Mouse (Mus musculus) gastrocnemius, adult 18-20 months (tissue): ENCODE results near the gene Gm21969. TPM values are rescaled to one million over a fixed set of nuclear protein-coding genes. Genes with fewer than 3 reads are reported as not detected.
A peak's percentile ranks its signal among the peaks of the same experiment; 100 is the strongest.

Experiments
- DNase-seq: peaks from one replicate; pipeline ENCODE4 v3.0.0; 2021; ENCODE audit warnings: low spot score
- microRNA-seq: library from miRNA; unstranded; fragments of <30 nt; microRNA quantifications from one replicate; pipeline ENCODE4 v1.2.0, GENCODE M21; 2021
- total RNA-seq, 2 experiments: library from RNA; stranded (reverse); gene quantifications; 2 replicates each; pipeline ENCODE4 v1.2.3; 2021

Gene Gm21969
- total RNA-seq, 2 experiments from 2014 or later, result not detected

- DNase-seq, result no peak
These were observed 47.9 kb downstream of the Gm21969 start for GRCm38 (mm10) chr4:139650907-139651306.

DNA sequence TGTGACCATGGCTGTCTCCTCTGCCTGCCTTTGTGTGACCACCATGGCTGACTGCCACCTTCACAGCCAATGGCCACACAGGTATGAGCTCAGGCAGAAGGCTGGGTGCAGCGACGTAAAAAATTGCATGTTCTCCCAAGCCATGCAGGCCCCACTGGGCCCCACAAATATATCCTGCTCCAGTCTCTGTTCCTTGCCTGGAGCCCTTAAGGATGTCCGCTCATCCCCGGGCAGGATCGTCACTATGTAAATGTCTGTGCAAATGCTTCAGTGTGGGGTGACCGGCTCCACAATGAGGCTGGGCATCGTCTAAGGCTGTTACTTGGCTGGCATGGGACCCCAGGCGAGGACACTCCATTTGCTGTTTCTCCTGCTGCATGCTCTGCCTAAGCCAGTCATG is 50.3 kb downstream of the Gm21969 start, which contains the start of gene Tas1r2:
Gene Tas1r2 (plus strand): TSS at position 301 of the 400 bp plus-strand sequence.
- no peak for DNase-seq

- DNase-seq, result no peak
These were observed 58.9 kb downstream of the Gm21969 start for GRCm38 (mm10) chr4:139661897-139662296.

- DNase-seq, result no peak
These were observed 64.6 kb downstream of the Gm21969 start for GRCm38 (mm10) chr4:139667632-139668031.

DNA sequence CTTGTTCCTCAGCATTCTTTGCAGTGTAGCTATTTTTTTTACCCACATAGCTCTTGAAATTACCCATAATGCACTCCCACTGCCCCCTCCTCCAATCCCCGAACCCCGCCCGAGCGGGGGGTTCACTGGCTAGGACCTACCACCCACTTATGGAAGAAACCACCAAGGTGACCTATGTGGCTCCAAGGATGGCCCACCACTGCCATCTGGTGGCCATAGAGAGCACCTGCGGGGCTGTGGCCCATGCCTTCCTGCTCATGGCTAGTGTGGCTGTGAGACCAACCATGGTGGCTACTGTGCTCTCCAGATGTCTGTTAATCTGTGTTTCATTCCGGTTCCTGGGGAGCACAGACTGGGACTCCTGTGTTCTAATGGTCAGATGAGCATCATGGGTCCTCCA is 66.9 kb downstream of the Gm21969 start:
- DNase-seq, result peak; percentile 37

GRCm38 (mm10) chr4:139675696-139676095 is 72.7 kb downstream of the Gm21969 start:
- DNase-seq, result no peak

DNA sequence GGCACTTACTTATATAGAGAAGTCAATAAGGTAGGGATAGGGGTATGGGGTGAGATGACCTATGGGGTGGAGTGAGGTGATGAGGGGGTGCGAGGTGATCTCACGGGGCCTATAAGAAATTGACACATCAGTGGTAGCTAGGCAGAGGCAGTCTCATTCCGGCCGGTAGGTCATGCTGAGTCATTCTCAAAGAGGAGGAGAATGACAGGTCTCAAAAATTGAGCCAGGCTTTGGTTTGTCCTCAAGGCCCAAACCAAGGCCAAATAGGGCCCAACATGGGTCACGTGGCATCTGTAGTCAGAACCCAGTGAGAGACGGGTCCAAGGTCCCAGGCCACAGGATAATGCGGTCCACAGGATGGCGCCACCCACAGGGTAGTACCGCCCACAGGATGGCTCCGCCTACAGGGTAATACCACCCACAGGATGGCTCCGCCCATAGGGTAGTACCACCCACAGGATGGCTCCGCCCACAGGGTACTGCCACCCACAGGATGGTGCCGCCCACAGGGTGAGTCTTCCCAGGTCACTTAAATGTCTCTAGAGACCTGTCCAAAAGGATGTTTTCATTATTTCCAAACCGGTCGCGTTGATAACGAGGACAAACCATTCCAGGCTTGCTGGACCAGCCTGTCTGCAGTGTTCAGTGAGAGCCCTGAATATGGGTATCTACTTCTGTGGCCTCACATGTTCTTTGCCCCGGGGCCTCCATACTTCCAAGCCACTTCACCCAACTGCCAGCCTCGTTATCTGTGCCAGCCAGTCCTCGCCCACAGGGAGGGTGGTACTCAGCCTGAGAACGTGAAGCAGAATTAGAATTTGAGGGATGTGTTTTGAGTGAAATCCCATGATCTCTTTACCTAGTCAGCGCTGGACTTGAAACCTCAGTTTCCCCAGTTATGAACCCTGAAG is 81.0 kb downstream of the Gm21969 start:
- no peak for DNase-seq

GRCm38 (mm10) chr4:139684639-139685017 is 81.6 kb downstream of the Gm21969 start:
- DNase-seq, result peak; percentile 53

- no peak for DNase-seq
These were observed 85.1 kb downstream of the Gm21969 start for GRCm38 (mm10) chr4:139688058-139688457.

DNA sequence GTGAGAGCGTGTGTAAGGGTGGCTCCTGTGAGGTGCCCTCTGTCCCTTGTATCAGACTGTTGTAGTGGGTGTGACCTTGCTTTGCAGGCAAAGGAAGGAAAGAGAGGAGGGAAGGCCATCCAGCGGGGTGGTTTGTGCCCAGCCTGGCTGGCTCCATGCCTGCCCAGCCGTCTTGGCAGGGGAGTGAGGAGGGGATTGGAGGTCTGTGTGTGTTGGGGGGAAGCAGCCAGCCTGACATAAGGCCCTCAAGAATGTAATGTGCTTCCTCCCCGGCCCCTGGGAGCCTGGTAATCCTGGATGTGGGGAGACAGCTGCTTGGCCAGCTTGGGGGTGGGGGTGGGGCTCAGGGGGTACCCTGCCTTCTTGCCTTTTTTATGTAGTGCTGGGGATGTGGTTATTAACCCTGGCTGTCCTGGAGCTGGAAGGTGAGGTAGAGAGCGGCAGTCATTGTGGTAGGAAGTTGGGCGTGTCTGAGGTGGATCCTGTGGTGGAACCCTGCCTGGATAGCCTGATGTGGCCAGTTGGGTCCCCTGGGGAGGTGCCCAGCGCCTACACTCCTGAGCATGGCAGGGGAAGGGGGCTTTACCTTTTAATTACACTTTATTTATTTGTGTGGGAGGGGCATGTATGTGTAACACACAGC is 86.8 kb downstream of the Gm21969 start:
- DNase-seq, result no peak

DNA sequence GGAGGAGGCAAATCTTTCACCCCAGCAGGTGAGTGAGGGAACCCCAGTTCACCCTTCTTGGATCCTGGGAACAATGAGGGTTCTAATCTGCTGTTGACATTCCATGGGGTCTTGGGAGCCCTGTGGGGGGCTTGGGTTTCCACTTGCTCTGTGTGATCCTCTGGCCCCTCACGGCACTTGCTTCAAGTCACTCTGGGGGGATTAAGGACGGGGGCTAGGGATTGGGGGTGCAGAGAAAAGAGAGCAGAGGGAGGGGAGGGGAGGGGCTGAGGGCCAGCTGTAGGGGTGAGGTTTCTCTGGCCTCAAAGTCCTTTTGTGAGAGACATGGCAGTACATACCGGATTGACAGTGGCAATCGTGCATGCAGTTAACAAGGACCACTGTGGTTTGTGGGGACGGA is 90.3 kb downstream of the Gm21969 start:
- no peak for DNase-seq

GRCm38 (mm10) chr4:139697755-139698154 is 94.8 kb downstream of the Gm21969 start:
- DNase-seq, result no peak

DNA sequence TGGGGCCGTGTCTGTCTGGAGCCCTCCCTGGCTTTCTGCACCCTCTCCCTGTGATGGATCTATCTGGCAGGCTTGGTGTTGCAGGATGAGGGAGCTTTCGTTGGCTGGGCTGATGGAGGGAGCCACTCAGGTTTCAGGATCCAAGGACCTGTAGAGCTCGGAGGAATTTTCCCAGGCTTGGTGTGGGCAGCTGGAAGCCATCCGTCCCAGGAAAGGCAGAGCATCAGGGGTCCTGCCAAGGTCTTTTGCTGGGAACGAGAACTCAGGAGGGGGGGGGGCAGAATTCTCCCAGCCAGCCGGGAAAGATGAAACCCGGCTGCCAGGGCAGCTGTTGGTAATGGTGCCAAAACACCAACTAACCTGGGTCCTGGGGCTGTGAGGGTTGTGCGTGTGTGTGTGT is 95.6 kb downstream of the Gm21969 start:
- DNase-seq, result no peak

GRCm38 (mm10) chr4:139702914-139703313 is 99.9 kb downstream of the Gm21969 start:
- no peak for DNase-seq

DNA sequence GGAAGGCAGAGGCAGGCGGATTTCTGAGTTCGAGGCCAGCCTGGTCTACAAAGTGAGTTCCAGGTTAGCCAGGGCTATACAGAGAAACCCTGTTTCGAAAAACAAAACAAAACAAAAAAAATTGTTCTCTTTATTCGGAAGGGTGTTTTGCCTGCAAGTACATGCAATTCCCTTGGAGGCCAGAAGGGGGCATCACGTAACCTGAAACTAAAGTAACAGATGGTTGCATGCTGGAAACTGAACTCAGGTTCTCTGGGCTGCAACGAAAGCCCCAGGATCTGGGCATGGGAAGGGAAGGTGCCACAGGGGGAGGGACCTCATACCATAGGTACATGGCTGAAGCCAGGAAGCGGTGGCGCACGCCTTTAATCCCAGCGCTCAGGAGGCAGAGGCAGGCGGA is 100.5 kb downstream of the Gm21969 start:
- no peak for DNase-seq

DNA sequence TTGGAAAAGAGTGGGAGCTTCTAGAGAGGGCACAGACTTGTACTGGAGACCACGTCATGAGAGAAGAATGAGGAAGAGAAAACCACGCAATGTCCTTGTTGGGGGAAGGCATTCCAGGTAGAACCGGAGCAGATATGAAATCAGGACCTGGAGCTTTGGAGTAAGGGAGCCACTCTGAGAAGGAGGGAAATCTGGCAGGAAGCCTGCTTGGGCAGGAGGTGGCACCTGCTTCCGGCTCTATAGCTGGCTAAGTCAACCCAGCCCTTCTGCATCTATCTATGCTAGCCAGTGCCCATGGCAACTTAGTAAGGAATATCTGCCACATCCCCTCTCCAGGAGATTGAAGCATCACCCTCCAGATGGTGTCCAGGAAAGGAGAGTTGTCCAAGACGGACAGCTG is 103.0 kb downstream of the Gm21969 start:
- no peak for DNase-seq

DNA sequence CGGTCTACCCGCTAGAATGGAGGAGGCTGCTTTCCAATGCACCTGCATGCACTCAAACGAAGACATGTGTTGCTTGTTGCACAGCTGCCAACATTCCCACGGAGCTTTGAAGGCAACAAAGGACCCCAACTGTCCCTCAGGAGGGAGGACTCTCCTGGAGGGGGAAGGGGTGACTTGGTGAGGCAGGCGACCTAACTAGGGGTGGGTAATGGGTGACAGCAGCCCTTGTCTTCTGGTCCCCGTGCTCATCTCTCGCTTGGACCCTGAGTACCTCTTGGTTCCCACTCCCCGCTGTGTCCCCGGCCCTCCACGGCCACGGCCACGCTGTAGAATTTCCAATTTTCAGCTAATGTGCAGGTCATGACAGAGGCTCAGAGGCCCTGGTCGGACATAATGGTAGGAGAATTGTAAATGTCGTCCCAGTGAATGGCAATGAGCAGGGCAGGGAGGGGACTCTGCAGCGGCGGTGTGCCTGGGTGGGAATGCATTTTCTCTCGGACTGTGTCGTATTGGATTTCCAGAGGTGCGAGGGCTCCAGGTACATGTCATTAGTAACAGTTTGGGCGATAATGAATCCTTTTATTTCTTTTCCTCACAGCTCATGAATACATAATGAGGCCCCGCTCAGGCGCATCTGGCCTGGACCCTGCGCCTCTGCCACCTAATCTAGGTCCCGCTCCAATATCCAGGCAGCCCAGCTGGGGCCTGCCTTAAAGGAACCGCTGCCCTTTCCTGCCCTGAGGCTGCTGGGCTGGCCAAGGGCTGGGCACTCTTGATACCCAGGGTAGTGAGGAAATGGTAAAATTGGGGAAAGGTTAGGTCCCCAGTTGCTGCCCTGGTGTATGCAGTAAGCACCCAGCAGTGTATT is 107.7 kb downstream of the Gm21969 start:
- DNase-seq, result no peak

Small RNA genes within 50 kb of the gene (microRNA-seq; reads per million reads assigned to microRNA genes)
- gene Gm25571 (not detected), gene Mir7020 (2.4 reads per million)

Other genes with a start within 250 kb of the Gm21969 start
- gene Iffo2, start 72.6 kb upstream of the Gm21969 start, total RNA-seq, result 1 to 10 TPM; 1.4 to 2.4 TPM
- gene Aldh4a1, start 19.7 kb downstream of the Gm21969 start, total RNA-seq, result 10 to 100 TPM; 57.6 to 64.8 TPM
- not detected for gene Tas1r2, start 50.4 kb downstream of the Gm21969 start, total RNA-seq
- gene Pax7, start 230.3 kb downstream of the Gm21969 start, total RNA-seq, result 1 to 10 TPM; 1.1 to 1.5 TPM